Mouse (Mus musculus) lung, postnatal 0 days (tissue): Measurements from ENCODE around the gene Stard3.

Experiments
- CTCF ChIP-seq: IDR thresholded peaks from 2 replicates; pipeline ENCODE4 v1.5.1; 2016; ENCODE audit warnings: antibody characterized with exemption, mild to moderate bottlenecking
- EP300 ChIP-seq: IDR thresholded peaks from 2 replicates; pipeline ENCODE4 v1.6.1; 2016; ENCODE audit warnings: antibody characterized with exemption, mild to moderate bottlenecking, control low read depth

GRCm38 (mm10) chr11:98335250-98335649 lies 22.9 kb upstream of the Stard3 start:
- no peak for TF ChIP-seq EP300
- TF ChIP-seq CTCF, result no peak
